Mouse (Mus musculus) megakaryocyte, embryonic 14.5 days (primary cell): ENCODE measurements at regions not wholly inside any gene's neighbourhood (a gene's known extent, or its start where the extent isn't known, plus 50 kb on each side); places are given as distances from the start of the nearest gene placed in this dataset.

Experiments
- FLI1 ChIP-seq: IDR thresholded peaks from 2 replicates; pipeline ENCODE4 v1.6.1; 2012; ENCODE audit warnings: low read length, inconsistent platforms, mixed read lengths
- GATA1 ChIP-seq: IDR thresholded peaks from 3 replicates; pipeline ENCODE4 v1.6.1; 2012; ENCODE audit warnings: mixed read lengths, low read length, inconsistent platforms, borderline replicate concordance

- TF ChIP-seq GATA1: no peak
- no peak for TF ChIP-seq FLI1
These were observed 687.8 kb downstream of the Hs3st4 start for GRCm38 (mm10) chr7:124670477-124670876.
